Mouse (Mus musculus) adrenal gland, postnatal 10 days (tissue): ENCODE results near the gene Zfp146. TPM values are rescaled to one million over a fixed set of nuclear protein-coding genes. Genes with fewer than 3 reads are reported as not detected.
"Not testable (repeated sequence)": the region's sequence is repeated elsewhere in the genome, so short reads cannot be mapped to it uniquely, and the experiment has no call there.

ENCODE experiments used
- DNase-seq: peaks from one replicate; pipeline ENCODE4 v3.0.0; 2021; ENCODE audit warnings: mixed read lengths
- long read RNA-seq, 2 experiments: library from polyadenylated mRNA; stranded (forward); transcript quantifications; one replicate each; pipeline ENCODE4 v2.0.0; 2021
- total RNA-seq, 2 experiments: library from RNA; stranded (reverse); gene quantifications; 2 replicates each; pipeline ENCODE4 v1.2.3; 2021

Zfp146 gene
- total RNA-seq = 10 to 100 TPM; 57.4 to 65.2 TPM
- long read RNA-seq, experiment 1, partial matches to known transcripts = 4 of 7 reads
- long read RNA-seq, experiment 1, other reads (novel, unspliced or antisense) = 2 of 7 reads
- long read RNA-seq, experiment 2, partial matches to known transcripts = 2 of 4 reads
- long read RNA-seq, experiment 2, other reads (novel, unspliced or antisense) = 2 of 4 reads

DNA sequence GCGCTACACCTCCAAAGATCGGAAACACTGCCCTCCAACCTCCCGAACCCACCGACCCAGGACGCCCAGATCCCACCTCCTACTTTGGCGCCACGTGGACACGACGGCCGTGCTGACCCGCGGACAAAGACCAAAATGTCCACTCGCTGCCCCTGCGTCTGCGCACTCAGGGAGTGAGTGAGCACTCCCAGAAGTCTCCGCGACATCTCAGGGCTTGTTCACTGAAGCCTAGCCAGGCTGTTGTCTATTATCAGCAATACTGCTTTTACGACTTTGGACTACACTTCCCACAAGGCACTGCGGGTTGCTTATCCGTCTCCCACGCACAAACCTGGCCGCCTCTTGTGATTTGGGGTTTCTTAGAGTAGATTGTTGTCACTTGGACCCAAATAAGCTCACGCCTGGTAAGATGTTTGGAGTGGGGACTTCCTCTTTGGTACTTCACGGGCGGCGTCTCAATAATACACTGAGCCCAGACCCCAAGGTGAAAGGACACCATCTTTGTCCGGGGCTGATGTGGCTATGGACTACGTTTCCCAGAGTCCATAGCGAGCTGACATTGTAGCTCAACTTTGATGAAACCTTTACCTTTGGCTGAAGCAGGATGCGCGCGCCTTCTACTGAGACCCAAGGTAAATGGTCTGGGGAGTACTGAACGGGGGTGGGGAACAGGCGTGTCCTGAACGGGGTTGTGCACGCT lies at the start of gene Zfp146:
TSS of gene Zfp146 (minus strand) at position 168 of the 700 bp plus-strand sequence.
- peak; percentile 92 for DNase-seq

DNA sequence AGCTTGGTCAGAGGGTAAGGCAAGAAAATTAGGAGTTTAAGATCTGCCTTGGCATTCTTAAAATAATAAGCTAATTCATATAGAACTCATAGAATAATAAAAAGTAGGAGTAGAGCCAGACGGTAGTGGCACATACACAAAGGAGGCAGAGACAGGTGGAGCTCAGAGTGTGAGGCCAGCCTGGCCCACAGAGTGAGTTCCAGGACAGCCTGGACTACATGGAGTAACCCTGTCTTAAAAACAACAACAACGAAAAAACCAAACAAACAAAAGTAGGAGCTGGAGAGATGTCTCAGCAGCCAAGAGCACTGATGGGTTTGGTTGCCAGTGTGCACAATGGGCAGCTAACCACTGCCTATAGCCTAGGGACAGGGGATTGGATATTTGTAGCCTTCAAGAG lies 47.7 kb upstream of the Zfp146 start:
- no peak for DNase-seq

DNA sequence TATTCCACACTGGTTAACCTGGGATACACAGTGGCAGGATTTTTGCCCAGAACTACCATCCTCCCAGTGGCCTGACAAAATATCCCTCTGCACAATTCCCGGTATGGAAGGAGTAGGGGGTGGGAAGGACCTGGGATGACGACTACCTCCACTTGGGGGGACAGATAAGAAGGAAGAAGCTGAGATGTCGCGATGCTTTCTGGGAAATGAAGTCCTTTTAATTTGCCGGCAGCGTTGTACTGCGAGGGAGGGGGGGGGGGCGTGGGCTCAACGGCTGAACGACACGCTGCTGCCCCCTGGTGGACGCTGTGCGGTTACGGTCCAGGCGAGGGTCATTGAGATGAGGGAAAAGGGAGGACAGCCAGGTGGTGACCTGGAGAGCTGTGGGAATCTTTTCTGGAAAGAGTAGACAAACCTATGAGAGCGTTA lies 47.2 kb upstream of the Zfp146 start:
- peak; percentile 87 for DNase-seq

DNA sequence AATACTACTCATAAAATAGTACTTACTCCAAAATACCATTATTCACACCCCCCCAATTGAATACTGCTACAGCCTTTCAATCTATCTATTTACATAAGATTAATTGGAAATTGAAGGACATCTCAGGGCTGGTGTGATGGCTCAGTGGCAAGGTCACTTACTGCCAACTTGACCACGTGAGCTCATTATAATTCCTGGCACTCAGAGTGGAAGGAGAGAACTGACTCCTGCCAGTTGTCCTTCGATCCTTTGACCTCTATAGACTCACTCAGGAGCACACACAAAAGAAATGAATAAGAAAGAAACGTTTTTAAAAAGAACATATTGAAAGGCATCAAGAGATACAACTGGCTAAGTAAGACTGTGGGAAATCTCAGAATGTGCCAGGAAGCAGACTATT lies 46.3 kb upstream of the Zfp146 start:
- no peak for DNase-seq

DNA sequence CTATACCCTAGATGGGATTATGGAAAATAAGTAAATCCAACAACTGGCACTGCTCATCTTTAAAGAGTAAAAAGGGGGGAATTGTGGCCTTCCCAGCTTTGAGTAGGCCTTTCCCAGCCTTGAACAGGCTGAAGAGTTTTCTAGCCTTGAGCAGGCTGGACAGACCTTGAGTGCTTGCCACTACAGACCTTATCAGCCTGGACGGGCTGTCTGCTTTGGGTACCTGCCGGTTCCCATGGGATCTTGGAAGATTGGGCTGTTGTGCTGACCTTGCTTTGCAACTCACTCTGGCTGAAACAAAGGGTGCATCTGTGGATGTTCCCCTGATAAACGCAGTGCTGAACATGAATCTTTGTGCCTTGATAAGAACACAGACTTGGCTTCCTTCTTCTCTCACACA lies 44.3 kb upstream of the Zfp146 start:
- DNase-seq = peak; percentile 40

DNA sequence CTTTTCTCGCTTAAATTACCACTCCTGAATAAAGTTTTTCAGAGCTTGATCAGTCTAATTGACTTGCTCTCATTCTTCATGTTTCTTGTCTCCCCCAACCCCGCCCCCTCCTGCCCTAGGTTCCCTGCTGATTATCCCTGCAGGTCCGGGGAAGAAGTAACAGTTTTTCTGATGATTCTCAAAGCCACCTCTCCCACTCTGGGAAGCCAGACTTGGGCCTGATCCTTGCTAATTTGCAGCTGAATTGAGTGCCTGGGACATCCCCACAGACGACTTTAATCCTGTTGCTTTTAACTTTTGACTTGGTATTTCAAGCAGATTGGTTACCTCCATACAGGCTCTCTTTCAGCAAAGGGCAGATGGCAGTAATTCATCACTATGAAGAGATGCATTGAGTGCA lies 41.5 kb upstream of the Zfp146 start:
- no peak for DNase-seq

DNA sequence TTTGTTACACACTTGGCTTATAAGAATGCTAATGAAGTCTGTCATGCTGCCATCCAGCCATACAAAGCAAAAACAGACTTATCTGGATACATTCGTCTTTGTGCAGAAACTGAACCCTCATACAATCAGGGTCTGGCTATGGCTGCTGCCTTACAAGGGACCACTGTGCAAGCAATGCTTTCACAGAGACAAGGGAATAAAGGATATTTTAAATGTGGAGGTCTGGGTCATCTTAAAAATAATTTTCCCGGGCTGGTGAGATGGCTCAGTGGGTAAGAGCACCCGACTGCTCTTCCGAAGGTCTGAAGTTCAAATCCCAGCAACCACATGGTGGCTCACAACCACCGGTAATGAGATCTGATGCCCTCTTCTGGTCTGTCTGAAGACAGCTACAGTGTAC lies 36.8 kb upstream of the Zfp146 start:
- DNase-seq = not testable (repeated sequence)

GRCm38 (mm10) chr7:30205383-30205782 lies 35.8 kb upstream of the Zfp146 start:
- DNase-seq = peak; percentile 82

DNA sequence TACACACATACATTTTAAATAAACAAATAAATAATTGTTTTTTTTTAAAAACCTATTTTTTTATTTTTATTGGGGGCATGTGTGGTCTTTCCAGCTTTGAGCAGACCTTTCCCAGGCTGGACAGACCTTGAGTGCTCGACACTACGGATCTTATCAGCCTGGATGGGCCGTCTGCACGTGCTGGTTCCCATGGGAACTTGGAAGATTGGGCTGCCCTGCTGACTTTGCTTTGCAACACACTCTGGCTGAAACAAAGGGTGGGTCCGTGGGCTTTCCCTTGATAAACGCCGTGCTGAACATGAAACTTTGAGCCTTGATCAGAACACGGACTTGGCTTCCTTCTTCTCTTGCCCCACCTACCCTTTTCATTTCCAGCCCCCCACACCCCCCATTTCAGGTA lies 34.8 kb upstream of the Zfp146 start:
- peak; percentile 63 for DNase-seq

- peak; percentile 77 for DNase-seq
These were observed 33.5 kb upstream of the Zfp146 start for GRCm38 (mm10) chr7:30202895-30203690.

GRCm38 (mm10) chr7:30200661-30201060 lies 31.1 kb upstream of the Zfp146 start:
- DNase-seq = not testable (repeated sequence)

DNA sequence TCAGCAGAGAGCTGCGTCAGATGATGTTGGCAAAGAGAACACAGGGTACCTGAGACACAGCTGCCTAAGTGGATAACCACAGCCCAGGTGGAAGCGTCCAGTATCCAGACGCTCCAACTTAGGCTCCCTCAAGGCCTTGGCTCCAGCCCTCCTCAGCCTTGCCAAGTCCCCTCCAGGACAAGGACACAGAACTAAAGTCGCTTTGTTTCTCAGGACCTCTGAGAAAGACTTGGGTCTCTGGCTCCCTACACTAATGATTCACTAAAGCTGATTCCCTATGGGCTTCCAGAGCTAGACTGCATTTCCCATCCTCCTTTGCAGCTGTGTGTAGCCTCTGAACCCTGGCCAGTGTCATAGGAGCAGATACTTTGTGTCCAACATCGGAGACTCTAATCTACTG lies 30.6 kb upstream of the Zfp146 start:
- no peak for DNase-seq

GRCm38 (mm10) chr7:30199498-30200139 lies 30.1 kb upstream of the Zfp146 start:
- DNase-seq = no peak

- DNase-seq = peak; percentile 76
These were observed 29.0 kb upstream of the Zfp146 start, which contains the start of gene Capns1 for GRCm38 (mm10) chr7:30198481-30198971. Gene Capns1 (minus strand): TSS chr7:30198811.

- no peak for DNase-seq
These were observed 28.1 kb upstream of the Zfp146 start for GRCm38 (mm10) chr7:30197592-30198129.

DNA sequence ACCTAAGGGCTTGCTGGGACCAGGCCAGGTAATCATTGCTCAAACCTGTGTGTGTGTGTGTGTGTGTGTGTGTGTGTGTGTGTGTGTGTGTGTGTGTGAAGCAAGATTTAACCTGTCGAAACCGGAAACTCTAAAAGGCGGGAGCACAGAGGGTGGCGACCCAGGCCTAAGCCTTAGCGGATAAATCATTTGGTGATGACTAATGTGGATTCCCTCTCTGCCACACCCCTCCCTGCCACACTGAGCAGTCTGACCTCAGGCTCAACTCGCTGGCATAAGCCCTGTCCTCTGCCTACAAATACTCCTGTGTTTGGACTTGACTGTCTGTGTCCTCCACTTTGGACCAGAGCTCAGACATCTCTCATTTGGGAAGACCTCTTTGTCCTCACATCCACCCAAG lies 26.6 kb upstream of the Zfp146 start:
- DNase-seq = peak; percentile 54

DNA sequence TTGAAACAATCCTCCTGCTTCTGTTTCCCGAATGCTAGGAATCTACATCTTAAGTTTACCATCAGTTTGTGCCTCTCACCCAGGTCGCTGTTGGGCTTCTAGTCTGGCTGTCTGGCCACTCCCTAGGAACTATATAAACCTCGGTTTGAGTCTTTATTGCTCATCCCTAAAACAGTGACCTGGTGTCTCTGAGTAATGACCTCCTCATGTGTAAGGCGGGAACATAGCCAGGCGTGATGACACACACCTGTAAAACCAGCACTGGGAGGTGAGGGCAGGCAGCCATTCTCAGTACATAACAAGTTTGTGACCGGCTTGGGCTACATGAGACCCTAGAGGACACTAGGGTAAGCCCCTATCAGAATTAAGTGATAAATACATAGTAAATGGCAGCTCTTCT lies 25.9 kb upstream of the Zfp146 start:
- no peak for DNase-seq

GRCm38 (mm10) chr7:30194884-30195283 lies 25.3 kb upstream of the Zfp146 start:
- peak; percentile 98 for DNase-seq

GRCm38 (mm10) chr7:30194101-30194831 lies 24.7 kb upstream of the Zfp146 start:
- DNase-seq = peak; percentile 68

DNA sequence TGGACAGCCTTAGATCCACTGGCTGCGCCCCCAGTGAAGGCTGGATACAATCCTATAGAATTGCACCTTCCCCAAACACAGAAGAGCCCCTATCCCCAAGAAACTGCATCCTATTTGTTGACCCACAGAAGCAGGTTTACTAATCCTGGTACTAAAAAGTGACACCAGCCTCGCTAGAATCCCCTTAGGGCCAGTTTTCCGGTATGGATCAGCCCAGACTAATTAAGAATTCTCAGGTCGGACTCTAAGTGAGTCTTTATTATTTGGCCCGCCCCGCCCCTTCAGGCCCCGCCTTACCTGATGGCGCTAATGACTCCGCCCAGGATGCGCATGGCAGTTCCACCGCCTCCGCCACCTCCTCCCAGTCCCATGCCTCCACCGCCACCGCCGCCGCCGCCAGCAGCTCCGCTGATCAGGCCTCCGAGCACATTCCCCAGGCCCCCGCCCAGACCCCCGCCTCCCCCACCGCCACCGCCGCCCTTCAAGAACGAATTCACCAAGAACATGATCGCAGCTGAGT lies 24.1 kb upstream of the Zfp146 start:
- DNase-seq = peak; percentile 89

- no peak for DNase-seq
These were observed 23.5 kb upstream of the Zfp146 start for GRCm38 (mm10) chr7:30193013-30193412.
